Mouse (Mus musculus) layer of hippocampus, adult 8-10 months (tissue): ENCODE measurements at regions not wholly inside any gene's neighbourhood (a gene's known extent, or its start where the extent isn't known, plus 50 kb on each side); places are given as distances from the start of the nearest gene placed in this dataset.

Experiments used
- DNase-seq, 2 experiments: peaks; one replicate each; pipeline ENCODE4 v3.0.0; 2022; ENCODE audit warnings: low spot score in 2 of 2

DNA sequence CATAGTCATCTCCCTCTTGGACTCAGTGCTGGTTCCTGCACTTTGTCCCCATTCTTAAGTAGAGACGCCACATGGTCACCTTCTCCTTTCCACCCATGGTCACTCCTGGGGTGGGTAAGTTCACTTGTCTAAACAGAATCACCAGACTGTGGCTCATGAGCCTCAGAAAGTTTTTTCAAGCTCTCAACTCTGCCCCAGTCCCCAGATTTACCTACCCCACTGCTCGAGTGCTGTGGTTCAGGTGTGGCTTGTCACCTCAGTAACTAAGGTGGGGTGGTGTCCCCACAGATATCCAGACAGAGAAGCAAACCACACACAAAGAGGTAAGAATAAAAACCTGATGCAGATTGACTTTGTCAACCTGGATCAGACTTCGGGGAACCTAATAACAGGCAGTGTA, 87.6 kb downstream of the Rpl10-ps3 start:
- no peak for DNase-seq

DNA sequence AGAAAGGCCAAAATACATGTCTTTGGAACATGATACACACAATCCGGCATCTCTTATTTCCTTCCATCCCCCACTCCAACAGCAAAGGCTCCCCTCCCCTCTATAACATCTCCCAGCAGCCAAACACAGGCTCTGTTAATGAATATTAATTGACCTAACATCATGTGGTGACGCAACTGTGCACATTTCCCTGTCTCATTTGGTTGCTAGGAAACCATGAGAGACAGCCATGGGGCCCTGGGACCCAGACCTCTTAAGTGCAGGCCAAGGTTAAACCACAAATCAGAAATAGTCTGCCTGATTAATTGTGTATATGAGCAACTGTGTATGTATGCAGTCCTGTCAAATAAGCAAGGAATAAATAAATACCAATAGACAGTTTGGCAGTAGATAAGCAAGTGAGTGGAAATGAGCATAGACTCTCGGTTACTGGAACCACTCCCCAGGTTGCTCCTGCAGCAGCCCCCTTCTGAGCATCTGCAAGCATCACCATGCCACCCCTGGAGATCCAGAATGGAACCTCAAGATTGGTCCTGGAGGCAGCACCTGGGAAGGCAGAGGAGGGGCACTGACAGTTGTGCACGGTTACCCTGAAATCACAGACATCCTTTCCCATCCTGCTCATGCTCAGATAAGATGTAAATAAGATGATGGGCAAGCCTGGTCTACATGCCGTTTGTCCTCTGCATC, 99.6 kb downstream of the Rpl10-ps3 start:
- no peak for DNase-seq

DNA sequence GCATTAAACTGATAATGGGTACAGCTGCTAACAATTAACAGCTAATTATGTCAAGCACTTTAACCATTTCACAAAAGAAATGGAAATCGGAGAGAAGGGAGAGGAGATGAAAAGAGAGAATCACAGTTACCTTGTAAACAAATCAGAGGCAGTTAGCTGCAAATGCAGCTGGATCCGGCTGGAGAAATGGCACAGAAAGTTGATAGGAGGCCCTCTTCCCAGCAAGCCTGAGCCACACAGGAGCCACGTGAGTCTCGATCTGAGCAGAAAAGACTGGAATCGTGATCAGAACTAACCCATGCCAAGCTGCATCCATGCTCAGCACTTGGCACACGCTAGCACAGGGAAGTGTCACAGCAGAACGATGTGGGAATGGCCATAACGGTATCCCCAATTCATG, 103.8 kb downstream of the Rpl10-ps3 start:
- DNase-seq = no peak

DNA sequence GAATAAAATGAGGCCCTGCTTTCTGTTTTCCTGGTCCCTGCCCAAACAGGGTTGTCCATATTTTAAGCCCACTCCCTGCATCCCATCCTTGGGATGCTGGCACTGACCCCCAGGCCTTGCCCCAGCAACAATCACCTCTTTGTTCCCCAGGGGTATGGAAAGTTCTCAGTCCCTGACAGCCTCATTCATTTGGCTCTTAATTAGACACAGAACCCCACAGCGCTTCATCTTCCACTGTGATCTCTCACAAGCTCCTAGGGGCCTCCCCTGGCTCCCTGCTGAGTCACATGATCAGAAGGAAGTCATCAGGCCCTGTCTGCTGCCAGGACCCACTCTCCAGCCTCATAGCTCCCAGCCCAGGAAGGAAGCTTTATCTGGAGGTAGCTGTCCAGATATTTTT, 108.9 kb downstream of the Rpl10-ps3 start:
- peak in 1 of 2 experiments; percentile 22 for DNase-seq

DNA sequence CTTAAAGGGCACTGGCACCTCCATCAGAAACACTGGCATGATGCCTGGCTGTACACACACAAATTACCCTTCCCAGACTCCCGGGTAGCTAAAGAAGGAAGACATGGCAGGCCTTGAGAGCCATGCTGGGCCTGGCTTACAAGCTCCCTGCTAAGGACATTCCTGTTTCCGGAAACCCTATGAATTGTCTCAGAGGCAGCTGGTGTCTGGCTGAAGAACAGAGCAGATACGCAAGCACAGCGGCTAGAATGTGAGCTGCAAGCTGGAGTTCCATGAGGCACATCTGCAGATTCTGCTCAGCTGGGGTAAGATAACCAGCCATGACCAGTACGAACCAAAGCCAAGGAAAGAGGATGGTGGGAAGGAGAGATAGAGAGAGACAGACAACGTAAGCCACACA, 110.1 kb downstream of the Rpl10-ps3 start:
- DNase-seq = no peak

DNA sequence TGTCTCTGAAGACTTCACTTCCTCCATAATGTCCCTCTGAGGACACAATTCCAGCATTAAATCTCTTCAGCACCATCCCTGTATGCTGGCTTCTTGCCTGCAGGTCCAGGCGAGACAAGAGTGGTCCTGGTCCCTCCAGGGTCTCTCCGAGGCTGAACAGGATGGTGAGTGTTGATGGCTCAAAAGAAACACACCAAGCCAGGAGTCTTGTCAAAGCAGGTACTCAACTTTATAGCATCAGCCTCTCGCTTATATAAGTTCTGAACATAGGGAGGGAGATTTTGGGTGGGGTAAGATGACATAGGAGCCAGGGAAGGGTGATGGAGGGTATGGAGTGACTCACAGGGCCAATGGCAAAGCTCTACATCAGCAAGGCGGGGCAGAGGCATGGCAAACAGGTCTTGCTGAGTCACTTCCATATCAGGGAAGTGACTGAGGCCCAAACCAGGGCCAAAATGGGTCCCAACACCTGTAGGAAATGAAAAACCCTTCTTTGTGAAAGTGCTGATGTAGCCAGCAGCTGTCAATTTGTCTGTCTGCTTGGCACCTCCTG, 111.7 kb downstream of the Rpl10-ps3 start:
- no peak for DNase-seq

DNA sequence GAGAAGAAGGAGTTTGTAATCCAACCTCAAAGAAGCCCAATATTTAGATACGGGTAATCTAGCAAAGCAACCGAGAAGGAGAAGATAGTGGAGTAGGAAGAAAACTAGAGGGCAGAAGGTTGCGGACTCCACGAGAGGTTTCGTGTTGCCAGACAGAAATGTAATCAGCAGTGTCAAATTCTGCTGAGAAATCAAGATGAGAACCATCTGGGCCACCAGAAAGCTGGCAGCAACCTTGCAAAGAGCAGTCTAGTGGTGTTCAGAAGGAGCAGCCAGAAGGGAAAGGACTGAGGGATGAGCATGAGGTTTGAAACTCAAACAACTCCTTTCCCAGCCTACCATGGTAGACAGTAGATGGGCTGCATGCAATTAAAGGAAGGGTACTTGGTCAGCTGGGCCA, 134.3 kb downstream of the Rpl10-ps3 start:
- no peak for DNase-seq

- DNase-seq = no peak
Measured at GRCm38 (mm10) chr9:50199422-50200218, 145.1 kb downstream of the Rpl10-ps3 start.

- DNase-seq = no peak
Measured at GRCm38 (mm10) chr9:50192400-50193110, 152.2 kb downstream of the Rpl10-ps3 start.

DNA sequence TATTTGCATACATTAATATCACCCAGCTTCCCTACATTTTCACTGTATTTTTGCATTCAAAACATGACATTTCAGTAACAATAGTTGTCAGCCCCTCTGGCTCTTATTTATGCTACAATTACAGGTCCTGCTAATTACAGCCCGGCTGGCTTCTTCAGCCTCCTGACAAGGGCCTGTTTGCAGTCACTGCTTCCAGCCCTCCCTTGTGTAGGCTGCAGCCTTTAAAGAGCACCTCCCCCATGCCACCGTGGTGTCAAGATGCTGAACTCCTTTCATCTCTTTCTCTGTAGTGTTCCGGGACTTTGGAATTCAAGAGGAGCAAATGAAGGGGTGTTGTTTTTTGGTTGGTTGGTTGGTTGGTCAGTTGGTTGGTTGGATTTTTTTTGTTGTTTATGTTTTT, 153.6 kb downstream of the Rpl10-ps3 start:
- no peak for DNase-seq

DNA sequence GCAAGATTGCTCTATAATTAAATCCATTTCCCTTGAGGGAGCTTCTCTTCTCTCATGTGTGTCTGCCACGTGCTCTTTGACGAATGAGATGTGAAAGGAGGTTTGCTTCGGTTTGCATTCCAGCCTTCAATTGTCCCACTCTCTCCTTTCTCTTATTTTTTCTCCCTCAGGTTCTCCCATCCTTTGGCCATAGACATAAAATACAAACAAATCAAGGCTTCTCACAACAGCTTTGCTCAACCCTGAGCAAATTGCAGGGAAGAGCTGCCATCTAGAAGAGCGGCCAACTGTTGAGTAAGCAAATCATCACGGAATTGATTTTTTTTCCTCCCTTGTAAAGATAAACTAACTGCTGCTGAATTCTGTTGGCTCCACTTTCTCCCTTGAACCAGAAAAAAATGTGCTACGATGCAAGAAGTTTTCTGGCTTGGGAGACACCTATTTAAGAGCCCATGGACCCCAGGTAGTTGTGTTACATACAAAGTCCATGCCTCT, 156.1 kb downstream of the Rpl10-ps3 start:
- DNase-seq = no peak

GRCm38 (mm10) chr9:50181360-50181759, 163.4 kb downstream of the Rpl10-ps3 start:
- DNase-seq = no peak

- DNase-seq = no peak
Measured at GRCm38 (mm10) chr9:50176131-50176530, 168.6 kb downstream of the Rpl10-ps3 start.

GRCm38 (mm10) chr9:50171826-50172464, 172.8 kb downstream of the Rpl10-ps3 start:
- DNase-seq = peak; percentile 64 to 71

DNA sequence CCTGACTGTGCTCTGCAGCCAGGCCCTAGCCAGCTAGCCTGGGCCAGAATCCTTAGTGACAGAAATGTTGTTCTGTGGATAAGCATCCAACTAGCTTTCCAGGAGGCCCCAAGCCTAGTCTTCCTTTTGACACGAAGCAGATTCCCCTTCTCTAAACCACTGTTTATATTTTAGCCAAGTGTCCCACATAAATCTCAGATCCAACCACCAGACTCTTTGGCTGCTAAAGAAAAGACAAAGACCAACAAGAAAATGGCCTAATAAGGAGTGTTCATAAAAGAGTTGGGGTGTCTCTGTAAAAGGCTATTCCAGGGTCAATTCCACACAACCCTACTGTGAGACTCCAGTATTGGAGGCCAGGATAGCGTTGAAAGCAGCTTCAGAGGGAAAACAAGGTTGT, 173.6 kb downstream of the Rpl10-ps3 start:
- no peak for DNase-seq

GRCm38 (mm10) chr9:50170637-50171036, 174.1 kb downstream of the Rpl10-ps3 start:
- no peak for DNase-seq

DNA sequence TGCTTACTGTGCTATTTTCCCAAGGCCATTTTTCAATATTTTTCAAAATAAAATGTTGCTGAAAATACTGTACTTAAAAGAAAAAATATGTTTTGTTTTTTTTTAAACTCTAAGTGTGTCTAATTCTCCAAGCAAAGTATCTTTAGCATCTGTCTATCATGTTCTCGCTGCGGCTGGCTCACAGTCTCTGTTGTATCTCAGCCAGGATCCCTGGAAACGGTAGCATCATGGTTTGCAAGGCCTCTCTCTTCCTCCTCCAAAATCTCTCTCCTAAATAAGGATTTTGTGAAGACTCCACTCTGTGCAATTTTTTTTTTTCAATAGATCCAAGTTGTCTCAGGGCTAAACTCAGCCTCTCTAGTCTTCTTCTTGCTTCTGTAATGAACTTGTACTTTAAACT, 190.2 kb downstream of the Rpl10-ps3 start:
- DNase-seq = peak in 1 of 2 experiments; percentile 21

- no peak for DNase-seq
Measured at GRCm38 (mm10) chr9:50150091-50150490, 194.7 kb downstream of the Rpl10-ps3 start.

DNA sequence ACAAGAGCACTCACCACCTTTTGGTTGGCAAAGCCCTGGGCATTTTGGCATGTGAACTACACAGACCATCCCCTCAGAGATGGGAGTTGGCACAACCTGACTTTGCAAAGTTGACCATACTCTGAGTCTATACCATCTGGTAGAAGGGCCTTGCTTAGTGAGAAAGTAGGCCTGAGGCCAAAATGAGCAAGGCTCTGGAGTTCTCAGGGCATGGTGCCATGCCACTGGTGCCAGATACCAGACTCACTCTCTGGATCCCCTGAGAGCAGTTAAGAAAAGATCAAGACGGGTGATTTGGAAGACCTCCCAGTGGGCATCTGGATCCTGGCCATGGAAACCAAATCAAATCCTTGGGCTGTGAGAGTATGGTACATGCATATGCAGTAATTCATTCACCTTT, 202.0 kb downstream of the Rpl10-ps3 start:
- DNase-seq = no peak

DNA sequence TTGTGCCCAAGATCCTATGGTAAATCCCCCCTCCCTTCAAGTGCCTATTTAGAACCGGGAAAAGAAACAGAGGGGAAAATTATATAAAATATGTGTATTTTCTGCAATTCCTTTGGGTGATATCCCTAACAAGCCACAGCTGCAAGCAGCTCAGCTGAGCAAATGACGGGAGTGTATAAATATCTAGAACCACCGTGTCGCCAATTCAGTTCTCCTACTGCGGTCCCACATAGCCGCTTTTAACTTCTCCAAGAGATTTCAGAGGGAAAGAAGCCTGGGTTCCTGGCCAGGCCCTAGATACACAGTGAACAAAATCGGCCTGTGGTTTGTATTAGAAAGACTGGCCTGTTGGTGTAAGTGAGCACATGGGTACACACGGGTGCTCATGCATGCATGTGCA, 202.7 kb downstream of the Rpl10-ps3 start:
- DNase-seq = no peak

- no peak for DNase-seq
Measured at GRCm38 (mm10) chr9:50141176-50141575, 203.6 kb downstream of the Rpl10-ps3 start.
